Mouse (Mus musculus): ENCODE data around the gene Mmaa.

Mmaa gene

GRCm38 (mm10) chr8:79288681-79289080, 6.1 kb downstream of the Mmaa start:
- DNase-seq (ENCODE audit: low read depth, low spot score), result no peak

GRCm38 (mm10) chr8:79288250-79288649, 6.5 kb downstream of the Mmaa start:
- no peak for DNase-seq (ENCODE audit: low read depth, low spot score)

GRCm38 (mm10) chr8:79286424-79286823, 8.3 kb downstream of the Mmaa start:
- no peak for DNase-seq (ENCODE audit: low read depth, low spot score)

- DNase-seq (ENCODE audit: low read depth, low spot score), result no peak
Observed at GRCm38 (mm10) chr8:79284626-79285025, 10.1 kb downstream of the Mmaa start.

- no peak for DNase-seq (ENCODE audit: low read depth, low spot score)
Observed at GRCm38 (mm10) chr8:79281376-79281890, 13.3 kb downstream of the Mmaa start.

GRCm38 (mm10) chr8:79277264-79277870, 17.4 kb downstream of the Mmaa start:
- DNase-seq (ENCODE audit: low read depth, low spot score), result no peak

- no peak for DNase-seq (ENCODE audit: low read depth, low spot score)
Observed at GRCm38 (mm10) chr8:79274940-79275339, 19.8 kb downstream of the Mmaa start.

- DNase-seq (ENCODE audit: low read depth, low spot score), result no peak
Observed at GRCm38 (mm10) chr8:79273776-79274175, 21.0 kb downstream of the Mmaa start.

- DNase-seq (ENCODE audit: low read depth, low spot score), result no peak
Observed at GRCm38 (mm10) chr8:79272676-79273075, 22.1 kb downstream of the Mmaa start.

GRCm38 (mm10) chr8:79268921-79269320, 25.8 kb downstream of the Mmaa start:
- DNase-seq (ENCODE audit: low read depth, low spot score), result no peak

GRCm38 (mm10) chr8:79261920-79262319, 32.8 kb downstream of the Mmaa start:
- no peak for DNase-seq (ENCODE audit: low read depth, low spot score)

GRCm38 (mm10) chr8:79256076-79256705, 38.5 kb downstream of the Mmaa start:
- no peak for DNase-seq (ENCODE audit: low read depth, low spot score)

- DNase-seq (ENCODE audit: low read depth, low spot score), result no peak
Observed at GRCm38 (mm10) chr8:79253742-79254141, 41.0 kb downstream of the Mmaa start.

- no peak for DNase-seq (ENCODE audit: low read depth, low spot score)
Observed at GRCm38 (mm10) chr8:79248470-79248869, 46.3 kb downstream of the Mmaa start, which contains the start of gene 1700011L22Rik. TSS of gene 1700011L22Rik (minus strand) at chr8:79248570.

- no peak for DNase-seq (ENCODE audit: low read depth, low spot score)
Observed at GRCm38 (mm10) chr8:79243422-79243821, 51.3 kb downstream of the Mmaa start.

- no peak for DNase-seq (ENCODE audit: low read depth, low spot score)
Observed at GRCm38 (mm10) chr8:79239996-79240395, 54.7 kb downstream of the Mmaa start.

- no peak for DNase-seq (ENCODE audit: low read depth, low spot score)
Observed at GRCm38 (mm10) chr8:79239320-79239719, 55.4 kb downstream of the Mmaa start.

- no peak for DNase-seq (ENCODE audit: low read depth, low spot score)
Observed at GRCm38 (mm10) chr8:79229266-79229888, 65.4 kb downstream of the Mmaa start.

GRCm38 (mm10) chr8:79227916-79228315, 66.8 kb downstream of the Mmaa start:
- no peak for DNase-seq (ENCODE audit: low read depth, low spot score)

GRCm38 (mm10) chr8:79227194-79227593, 67.5 kb downstream of the Mmaa start:
- DNase-seq (ENCODE audit: low read depth, low spot score), result no peak

GRCm38 (mm10) chr8:79226046-79226445, 68.7 kb downstream of the Mmaa start:
- DNase-seq (ENCODE audit: low read depth, low spot score), result no peak

GRCm38 (mm10) chr8:79225586-79225985, 69.2 kb downstream of the Mmaa start:
- DNase-seq (ENCODE audit: low read depth, low spot score), result no peak

GRCm38 (mm10) chr8:79224363-79224762, 70.4 kb downstream of the Mmaa start:
- DNase-seq (ENCODE audit: low read depth, low spot score), result no peak

Measured in retina, adult 2 months (tissue).